Mouse (Mus musculus) limb, embryonic 14.5 days (tissue): Measurements from ENCODE around the gene 1700008O03Rik. TPM values are rescaled to one million over a fixed set of nuclear protein-coding genes. Genes with fewer than 3 reads are reported as not detected.
A peak's percentile ranks its signal among the peaks of the same experiment; 100 is the strongest.

Experiments
- ATAC-seq: fragments of 200-750 bp; cut with Nextera tagmentation; 2 replicates; pipeline ENCODE4 v1.8.0; 2017; ENCODE audit warnings: low read depth, moderate number of reproducible peaks, moderate TSS enrichment; ENCODE audit not compliant: low FRiP score
- DNase-seq: peaks from one replicate; pipeline ENCODE4 v3.0.0-alpha.2; 2015; ENCODE audit warnings: low spot score
- H3K27ac ChIP-seq: fragments of 300-500 bp; sonication (generic); replicated peaks from 2 replicates; pipeline ENCODE4 v1.5.1; 2014; ENCODE audit warnings: low read depth, mild to moderate bottlenecking, low read length, moderate library complexity, mixed read lengths
- H3K27me3 ChIP-seq: fragments of 300-500 bp; sonication (generic); 2 replicates; pipeline ENCODE4 v1.6.1; 2014; ENCODE audit warnings: low read length, mixed read lengths; ENCODE audit not compliant: control insufficient read depth, insufficient read depth
- H3K36me3 ChIP-seq: fragments of 300-500 bp; sonication (generic); 2 replicates; pipeline ENCODE4 v1.6.1; 2014; ENCODE audit warnings: mild to moderate bottlenecking, low read length, moderate library complexity, mixed read lengths; ENCODE audit not compliant: control insufficient read depth, insufficient read depth
- H3K4me1 ChIP-seq: fragments of 300-500 bp; sonication (generic); 2 replicates; pipeline ENCODE4 v1.6.1; 2014; ENCODE audit warnings: antibody characterized with exemption, low read length, mixed read lengths; ENCODE audit not compliant: control insufficient read depth, insufficient read depth
- H3K4me2 ChIP-seq: fragments of 300-500 bp; sonication (generic); replicated peaks from 2 replicates; pipeline ENCODE4 v1.6.1; 2014; ENCODE audit warnings: low read depth, mild to moderate bottlenecking, low read length, moderate library complexity; ENCODE audit not compliant: severe bottlenecking
- H3K4me3 ChIP-seq: fragments of 300-500 bp; sonication (generic); replicated peaks from 2 replicates; pipeline ENCODE4 v1.5.1; 2014; ENCODE audit warnings: low read length
- H3K9ac ChIP-seq: fragments of 300-500 bp; sonication (generic); 2 replicates; pipeline ENCODE4 v1.6.1; 2014; ENCODE audit warnings: mild to moderate bottlenecking, low read depth, low read length, moderate library complexity; ENCODE audit not compliant: severe bottlenecking
- H3K9me3 ChIP-seq: fragments of 300-500 bp; sonication (generic); 2 replicates; pipeline ENCODE4 v1.6.1; 2016; ENCODE audit warnings: low read length; ENCODE audit not compliant: control insufficient read depth
- POLR2A ChIP-seq: fragments of 200-500 bp; IDR thresholded peaks from 2 replicates; pipeline ENCODE4 v1.8.0; 2012; ENCODE audit warnings: inconsistent platforms, mild to moderate bottlenecking, moderate library complexity, borderline replicate concordance; ENCODE audit not compliant: insufficient read depth, insufficient read length; ENCODE audit errors: extremely low read depth
- WGBS: fragments of 180-500 bp; shearing (Covaris S2); extraction: QIAGEN DNeasy Blood & Tissue Kit; methylation state at CpG from one replicate; pipeline ENCODE4 v1.1.7; 2014; 5-methylcytosine and 5-hydroxymethylcytosine counted together
- polyA plus RNA-seq, 2 experiments: library from polyadenylated mRNA; depleted of rRNA in 1 of 2; stranded (reverse) in 1 of 2; unstranded in 1 of 2; fragments of >200 nt; fragmentation: Nextera tagmentation in 1 of 2; extraction: Ambion mirVana in 1 of 2; gene quantifications; 2 replicates each; pipeline versions ENCODE4 v1.2.1 to v1.2.3; 2012 to 2014

Gene 1700008O03Rik
- polyA plus RNA-seq, 2 experiments, result 0.67 to 2.1 TPM

- no peak; the same call in 1 of the 2 replicates for ATAC-seq
- WGBS, result 3% methylated on average over 5 of the region's 5 CpGs
These were observed 20.4 kb upstream of the 1700008O03Rik start for GRCm38 (mm10) chr7:44406015-44406355.

GRCm38 (mm10) chr7:44405346-44406014 is 19.9 kb upstream of the 1700008O03Rik start:
- DNase-seq (peak; percentile 99), ATAC-seq (peak; percentile 97)
- 3% methylated on average over 27 of the region's 27 CpGs for WGBS
- TF ChIP-seq POLR2A, result no peak
- peak overlapping the region; percentile 33 for H3K4me3 ChIP-seq
- no peaks in the 10 kb centered on the region for H3K27me3 ChIP-seq
- H3K9ac ChIP-seq, result peak overlapping the region; percentile 3; the same call in 1 of the 2 replicates
- H3K4me1 ChIP-seq, result no peaks in the 10 kb centered on the region
- H3K9me3 ChIP-seq, result no peaks in the 10 kb centered on the region
- no peaks in the 10 kb centered on the region for H3K36me3 ChIP-seq
- peak overlapping the region; percentile 46 for H3K4me2 ChIP-seq
- no peak overlapping the region for H3K27ac ChIP-seq

More at GRCm38 (mm10) chr7:44406015-44406355, 20.4 kb upstream of the 1700008O03Rik start:
- H3K4me3 ChIP-seq, result peak overlapping the region; percentile 33; the same call in 1 of the 2 replicates
- H3K27ac ChIP-seq, result no peak overlapping the region
- no peaks in the 10 kb centered on the region for H3K4me1 ChIP-seq
- no peaks in the 10 kb centered on the region for H3K36me3 ChIP-seq
- H3K27me3 ChIP-seq, result no peaks in the 10 kb centered on the region
- DNase-seq, result no peak
- no peak overlapping the region for H3K4me2 ChIP-seq
- no peak for TF ChIP-seq POLR2A
- no peak overlapping the region for H3K9ac ChIP-seq
- no peaks in the 10 kb centered on the region for H3K9me3 ChIP-seq

- no peaks in the 10 kb centered on the region for H3K27me3 ChIP-seq
- WGBS, result 70% methylated on average over 6 of the region's 6 CpGs
- no peak overlapping the region for H3K4me2 ChIP-seq
- TF ChIP-seq POLR2A, result no peak
- H3K36me3 ChIP-seq, result no peaks in the 10 kb centered on the region
- no peak overlapping the region for H3K9ac ChIP-seq
- H3K4me3 ChIP-seq, result no peak overlapping the region
- DNase-seq (no peak), ATAC-seq (no peak)
- no peak overlapping the region for H3K27ac ChIP-seq
- H3K4me1 ChIP-seq, result no peaks in the 10 kb centered on the region
- no peaks in the 10 kb centered on the region for H3K9me3 ChIP-seq
These were observed 16.1 kb upstream of the 1700008O03Rik start for GRCm38 (mm10) chr7:44401673-44402072.

GRCm38 (mm10) chr7:44398570-44398969 is 12.9 kb upstream of the 1700008O03Rik start:
- DNase-seq (peak; percentile 12), ATAC-seq (no peak; the same call in 1 of the 2 replicates)
- H3K4me3 ChIP-seq, result no peak overlapping the region
- no peaks in the 10 kb centered on the region for H3K27me3 ChIP-seq
- H3K9me3 ChIP-seq, result no peaks in the 10 kb centered on the region
- H3K4me2 ChIP-seq, result no peak overlapping the region
- no peak overlapping the region for H3K27ac ChIP-seq
- H3K9ac ChIP-seq, result no peak overlapping the region
- WGBS, result 26% methylated on average over 3 of the region's 3 CpGs
- no peaks in the 10 kb centered on the region for H3K4me1 ChIP-seq
- no peak for TF ChIP-seq POLR2A
- H3K36me3 ChIP-seq, result no peaks in the 10 kb centered on the region

- Histone ChIP-seq H3K4me3 (no peak overlapping the region), H3K9ac (no peak overlapping the region), H3K9me3 (no peaks in the 10 kb centered on the region), H3K36me3 (no peaks in the 10 kb centered on the region), H3K27ac (no peak overlapping the region), H3K27me3 (no peaks in the 10 kb centered on the region), H3K4me2 (no peak overlapping the region), H3K4me1 (no peaks in the 10 kb centered on the region)
- 87% methylated on average over 17 of the region's 17 CpGs for WGBS
- no peak for DNase-seq
- ATAC-seq, result no peak
- TF ChIP-seq POLR2A, result no peak
These were observed 7.7 kb upstream of the 1700008O03Rik start for GRCm38 (mm10) chr7:44393284-44393683.
